Mouse (Mus musculus) hindbrain, embryonic 11.5 days (tissue): Measurements from ENCODE around the gene Ttc22. TPM values are rescaled to one million over a fixed set of nuclear protein-coding genes. Genes with fewer than 3 reads are reported as not detected.
A peak's percentile ranks its signal among the peaks of the same experiment; 100 is the strongest.

Source experiments
- ATAC-seq: fragments of 200-750 bp; cut with Nextera tagmentation; 2 replicates; pipeline ENCODE4 v1.8.0; 2017; ENCODE audit warnings: mild to moderate bottlenecking, moderate TSS enrichment, moderate library complexity; ENCODE audit not compliant: low FRiP score
- DNase-seq: peaks from one replicate; pipeline ENCODE4 v3.0.0-alpha.2; 2015; ENCODE audit warnings: low spot score
- H3K27ac ChIP-seq: fragments of 300-500 bp; sonication (generic); 2 replicates; pipeline ENCODE4 v1.5.1; 2014; ENCODE audit warnings: mild to moderate bottlenecking, low read depth, low read length
- H3K27me3 ChIP-seq: fragments of 300-500 bp; sonication (generic); 2 replicates; pipeline ENCODE4 v1.6.1; 2014; ENCODE audit warnings: mild to moderate bottlenecking, low read length, moderate library complexity, mixed read lengths; ENCODE audit not compliant: control insufficient read depth, insufficient read depth
- H3K36me3 ChIP-seq: fragments of 300-500 bp; sonication (generic); 2 replicates; pipeline ENCODE4 v1.6.1; 2014; ENCODE audit warnings: mild to moderate bottlenecking, low read length, moderate library complexity, mixed read lengths; ENCODE audit not compliant: control insufficient read depth, insufficient read depth
- H3K4me1 ChIP-seq: fragments of 300-500 bp; sonication (generic); replicated peaks from 2 replicates; pipeline ENCODE4 v1.6.1; 2014; ENCODE audit warnings: low read length, mixed read lengths; ENCODE audit not compliant: control insufficient read depth, insufficient read depth
- H3K4me2 ChIP-seq: fragments of 300-500 bp; sonication (generic); replicated peaks from 2 replicates; pipeline ENCODE4 v1.6.1; 2014; ENCODE audit warnings: mild to moderate bottlenecking, low read depth, low read length
- H3K4me3 ChIP-seq: fragments of 300-500 bp; sonication (generic); 2 replicates; pipeline ENCODE4 v1.5.1; 2014; ENCODE audit warnings: low read depth, low read length
- H3K9ac ChIP-seq: fragments of 300-500 bp; sonication (generic); 2 replicates; pipeline ENCODE4 v1.6.1; 2014; ENCODE audit warnings: low read depth, low read length
- H3K9me3 ChIP-seq: fragments of 300-500 bp; sonication (generic); 2 replicates; pipeline ENCODE4 v1.6.1; 2016; ENCODE audit warnings: low read length; ENCODE audit not compliant: control insufficient read depth
- WGBS: fragments of 180-500 bp; shearing (Covaris S2); extraction: QIAGEN DNeasy Blood & Tissue Kit; methylation state at CpG from one replicate; pipeline ENCODE4 v1.1.7; 2014; 5-methylcytosine and 5-hydroxymethylcytosine counted together
- polyA plus RNA-seq: library from polyadenylated mRNA; unstranded; fragments of >200 nt; fragmentation: Nextera tagmentation; extraction: Ambion mirVana; gene quantifications from 2 replicates; pipeline ENCODE4 v1.2.1, GENCODE M21; 2014

Ttc22 gene
- polyA plus RNA-seq, 1 experiment from 2014 or later: 0.08 TPM

DNA sequence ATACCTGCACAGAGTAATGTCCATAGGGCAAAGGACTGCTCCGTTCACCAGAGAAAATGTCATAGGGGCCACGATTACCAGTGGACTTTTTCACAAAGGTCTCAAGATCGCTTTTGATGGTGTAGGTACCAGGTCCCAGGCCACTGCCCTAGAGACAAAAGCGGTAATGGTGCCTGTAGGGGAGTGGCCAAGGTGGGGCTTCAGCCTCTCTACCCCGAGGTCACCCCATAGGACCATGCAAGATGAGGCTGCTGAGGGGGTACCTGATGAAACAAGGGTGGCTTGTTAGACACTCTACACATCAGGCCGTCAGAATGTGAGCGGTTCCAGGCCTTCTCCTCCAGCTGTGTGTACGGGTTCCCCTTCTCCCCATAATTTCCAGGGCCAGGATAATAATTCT, 9.1 kb upstream of the Ttc22 start:
- no peak for DNase-seq
- Histone ChIP-seq H3K27ac (no peak overlapping the region), H3K36me3 (no peaks in the 10 kb centered on the region), H3K27me3 (0 out of 2 replicates have a peak, but pooled peaks cover 2% of the 10 kb centered on the region), H3K4me3 (no peak overlapping the region), H3K9me3 (no peaks in the 10 kb centered on the region), H3K4me1 (peaks cover 2% of the 10 kb centered on the region; the same call in 1 of the 2 replicates), H3K9ac (no peak overlapping the region), H3K4me2 (no peak overlapping the region)
- no peak for ATAC-seq
- 74% methylated on average over 8 of the region's 8 CpGs for WGBS

DNA sequence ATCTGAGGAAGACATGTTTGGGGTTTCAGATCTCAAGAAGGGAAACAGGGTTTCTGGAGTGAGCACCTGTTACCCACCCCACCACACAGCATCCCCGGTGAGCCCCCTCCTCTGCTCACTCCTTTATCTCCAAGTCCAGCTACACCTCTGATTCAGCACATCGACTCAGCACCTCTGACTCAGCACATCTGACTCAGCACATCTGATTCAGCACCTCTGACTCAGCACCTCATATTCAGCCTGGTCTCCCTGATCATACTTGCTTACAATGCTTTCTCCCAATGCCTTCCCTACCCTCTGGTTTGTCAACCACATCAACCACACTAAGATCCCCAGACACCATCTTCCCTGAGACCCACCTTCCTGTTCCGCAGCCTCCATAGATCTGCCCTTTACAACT, 8.7 kb upstream of the Ttc22 start:
- DNase-seq: no peak

DNA sequence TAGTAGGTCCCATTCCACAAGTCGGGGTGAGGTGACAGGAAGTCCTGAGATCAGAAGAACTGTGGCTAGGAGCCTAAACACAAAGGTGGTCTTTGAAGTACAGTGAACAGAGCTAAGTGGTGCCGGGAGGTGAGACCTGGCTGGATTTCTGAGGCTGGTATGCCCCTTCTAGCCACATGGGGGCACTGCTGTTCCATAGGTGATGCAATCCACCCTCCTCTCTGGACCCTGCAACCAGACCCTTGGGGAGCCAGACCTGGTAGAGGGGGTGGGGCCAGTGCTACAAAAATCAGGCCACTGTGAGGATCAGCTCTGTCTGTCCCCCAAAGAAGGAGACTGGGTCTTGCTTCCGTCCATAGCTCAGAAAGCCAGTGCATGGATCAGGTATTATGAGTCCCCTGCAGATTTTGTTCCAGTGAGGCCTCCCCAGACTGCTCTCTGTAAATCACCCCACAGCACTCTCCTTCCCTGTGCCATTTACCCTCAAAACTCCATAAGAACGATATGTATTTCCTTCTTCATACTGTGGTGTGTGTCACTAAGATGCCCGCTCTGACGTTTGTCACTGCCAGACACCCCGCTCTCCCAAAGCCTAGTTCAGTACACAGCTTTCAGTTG, 7.9 kb upstream of the Ttc22 start:
- Histone ChIP-seq H3K27me3 (0 out of 2 replicates have a peak, but pooled peaks cover 2% of the 10 kb centered on the region), H3K9me3 (no peaks in the 10 kb centered on the region), H3K4me2 (no peak overlapping the region), H3K27ac (no peak overlapping the region), H3K4me3 (no peak overlapping the region), H3K36me3 (no peaks in the 10 kb centered on the region), H3K4me1 (peaks cover 2% of the 10 kb centered on the region; the same call in 1 of the 2 replicates), H3K9ac (no peak overlapping the region)
- peak; percentile 86 for DNase-seq
- WGBS: 46% methylated on average over 7 of the region's 7 CpGs
- ATAC-seq: peak; percentile 60; the same call in 1 of the 2 replicates

More for the DNA sequence above, 8.7 kb upstream of the Ttc22 start:
- 74% methylated on average over 3 of the region's 3 CpGs for WGBS
- Histone ChIP-seq H3K4me3 (no peak overlapping the region), H3K36me3 (no peaks in the 10 kb centered on the region), H3K27me3 (0 out of 2 replicates have a peak, but pooled peaks cover 2% of the 10 kb centered on the region), H3K4me1 (peaks cover 2% of the 10 kb centered on the region; the same call in 1 of the 2 replicates), H3K4me2 (no peak overlapping the region), H3K9me3 (no peaks in the 10 kb centered on the region), H3K9ac (no peak overlapping the region), H3K27ac (no peak overlapping the region)
- no peak for ATAC-seq

DNA sequence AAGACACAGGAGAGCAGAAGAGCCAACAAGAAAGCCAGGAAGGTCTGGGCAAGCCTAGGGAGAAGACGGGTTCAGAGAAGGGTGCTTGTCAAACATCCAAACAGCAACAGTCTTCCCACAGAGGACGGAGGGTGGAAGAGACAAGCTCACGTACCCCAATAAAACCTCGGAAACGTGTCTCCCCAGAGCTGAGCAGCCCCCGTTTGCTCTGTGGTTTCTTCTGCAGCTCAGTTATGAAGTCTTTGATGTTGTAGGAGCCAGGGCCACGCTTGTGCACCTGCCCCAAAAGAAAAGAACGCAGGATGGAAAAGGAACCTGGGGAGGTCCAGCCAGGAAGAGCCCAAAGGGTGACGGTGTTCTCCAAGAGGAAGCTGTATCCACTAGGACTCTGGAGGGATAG, 7.4 kb upstream of the Ttc22 start:
- Histone ChIP-seq H3K27me3 (0 out of 2 replicates have a peak, but pooled peaks cover 2% of the 10 kb centered on the region), H3K4me3 (no peak overlapping the region), H3K9me3 (no peaks in the 10 kb centered on the region), H3K4me2 (no peak overlapping the region), H3K27ac (no peak overlapping the region), H3K9ac (no peak overlapping the region), H3K4me1 (peaks cover 2% of the 10 kb centered on the region; the same call in 1 of the 2 replicates), H3K36me3 (no peaks in the 10 kb centered on the region)
- DNase-seq (no peak), ATAC-seq (no peak)
- WGBS: 85% methylated on average over 9 of the region's 9 CpGs

DNA sequence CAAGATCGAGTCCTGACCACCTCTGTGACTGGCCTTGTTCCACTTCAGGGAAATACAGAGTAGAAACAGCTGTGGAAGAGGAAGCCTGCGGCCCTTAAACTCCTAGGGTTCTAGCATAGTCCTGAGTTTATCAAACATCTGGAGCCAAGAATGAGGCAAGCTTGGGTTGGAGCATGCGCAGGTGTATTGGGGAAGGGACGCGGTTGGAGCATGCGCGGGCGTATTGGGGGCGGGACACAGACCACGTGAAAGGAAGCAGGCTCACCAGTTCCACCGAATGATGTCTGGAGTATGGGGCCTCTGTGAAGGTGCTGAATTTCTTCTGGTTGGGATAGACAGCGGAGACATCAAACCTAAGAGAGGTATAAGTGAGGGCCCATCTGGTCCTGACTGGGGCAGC, 6.6 kb upstream of the Ttc22 start:
- H3K36me3 ChIP-seq: no peaks in the 10 kb centered on the region
- no peak overlapping the region for H3K4me2 ChIP-seq
- H3K9ac ChIP-seq: no peak overlapping the region
- ATAC-seq: no peak
- WGBS: 77% methylated on average over 12 of the region's 12 CpGs
- H3K4me3 ChIP-seq: no peak overlapping the region
- peaks cover 2% of the 10 kb centered on the region; the same call in 1 of the 2 replicates for H3K4me1 ChIP-seq
- H3K9me3 ChIP-seq: no peaks in the 10 kb centered on the region
- no peak for DNase-seq
- no peak overlapping the region for H3K27ac ChIP-seq
- 0 out of 2 replicates have a peak, but pooled peaks cover 2% of the 10 kb centered on the region for H3K27me3 ChIP-seq

DNA sequence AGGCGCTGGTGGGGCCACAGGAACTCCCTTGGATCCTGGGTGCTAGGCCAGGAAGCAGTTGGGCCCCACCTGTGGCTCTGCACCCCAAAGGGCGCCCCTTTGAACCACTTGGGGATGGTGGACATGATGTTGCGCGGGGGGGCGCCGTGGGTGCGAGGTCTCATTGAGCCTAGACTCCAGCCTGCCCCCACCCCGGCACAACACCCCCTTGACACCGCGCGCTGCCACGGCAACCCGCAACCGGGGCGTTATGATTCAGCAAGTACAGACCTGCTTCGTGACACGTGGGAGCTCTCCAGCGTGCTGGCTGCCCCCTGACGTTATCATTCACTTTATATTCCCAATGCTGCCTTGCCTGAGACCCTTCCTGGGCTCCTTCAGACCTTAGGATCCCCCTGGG, 5.2 kb upstream of the Ttc22 start, which contains the start of gene Lexm:
TSS of gene Lexm (minus strand) at position 186 of the 400 bp plus-strand sequence.
- no peak within 1 kb of the TSS; the same call in 1 of the 2 replicates for H3K4me3 ChIP-seq
- no peak within 1 kb of the TSS for H3K9ac ChIP-seq
- ATAC-seq (no peak), DNase-seq (peak; percentile 31)
- H3K4me2 ChIP-seq: peak within 1 kb of the TSS; percentile 37
- no peaks in the 10 kb centered on the region for H3K36me3 ChIP-seq
- H3K27ac ChIP-seq: no peak within 1 kb of the TSS
- 1% methylated on average over 18 of the region's 19 CpGs for WGBS
- H3K27me3 ChIP-seq: peaks cover 9% of the 10 kb centered on the region
- no peaks in the 10 kb centered on the region for H3K9me3 ChIP-seq
- H3K4me1 ChIP-seq: peaks cover 2% of the 10 kb centered on the region; the same call in 1 of the 2 replicates

DNA sequence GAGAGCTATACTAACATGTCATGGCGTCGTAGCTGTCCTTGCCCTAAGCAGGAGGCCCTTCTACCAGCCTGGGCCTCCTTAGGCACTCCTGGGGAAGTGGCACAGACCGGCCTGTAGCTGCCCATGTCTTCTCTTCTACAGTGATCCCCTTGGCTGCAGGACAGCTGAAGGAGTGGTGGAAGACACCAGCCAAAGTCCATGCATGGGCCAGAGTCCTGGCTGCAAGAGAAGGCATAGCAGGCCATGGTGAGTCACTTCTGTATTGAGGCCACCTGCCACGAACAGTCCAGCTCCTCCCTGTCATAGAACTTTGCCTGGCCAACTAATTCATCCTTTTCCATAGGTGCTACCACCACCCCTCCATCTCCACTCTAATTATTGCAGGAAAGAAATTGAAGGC, 3.3 kb upstream of the Ttc22 start:
- Histone ChIP-seq H3K27me3 (peaks cover 27% of the 10 kb centered on the region), H3K9me3 (no peaks in the 10 kb centered on the region), H3K9ac (no peak overlapping the region), H3K4me1 (peaks cover 2% of the 10 kb centered on the region; the same call in 1 of the 2 replicates), H3K4me2 (no peak overlapping the region), H3K27ac (no peak overlapping the region), H3K4me3 (no peak overlapping the region), H3K36me3 (no peaks in the 10 kb centered on the region)
- WGBS: 89% methylated on average over 4 of the region's 4 CpGs
- ATAC-seq: no peak
- no peak for DNase-seq

DNA sequence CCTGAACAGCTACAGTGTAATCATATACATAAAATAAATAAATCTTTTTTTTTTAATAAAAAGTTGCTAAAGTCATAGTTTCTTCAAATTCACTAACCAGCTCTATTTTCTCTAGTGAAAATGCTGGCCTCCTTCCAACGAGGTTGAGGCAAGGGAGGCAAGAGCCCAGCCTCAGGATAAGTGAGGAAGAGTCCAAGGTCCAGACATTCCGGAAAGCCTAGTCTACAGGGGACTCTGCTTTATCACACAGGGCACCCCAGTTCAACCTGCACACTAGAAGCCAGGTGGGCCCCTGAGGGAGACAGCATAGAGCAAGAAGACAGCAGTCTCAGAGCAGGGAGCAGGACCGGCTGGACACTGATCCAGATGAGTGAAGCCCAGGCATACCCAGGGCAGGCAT, 804 bp upstream of the Ttc22 start:
- peaks cover 29% of the 10 kb centered on the region for H3K27me3 ChIP-seq
- no peak for DNase-seq

DNA sequence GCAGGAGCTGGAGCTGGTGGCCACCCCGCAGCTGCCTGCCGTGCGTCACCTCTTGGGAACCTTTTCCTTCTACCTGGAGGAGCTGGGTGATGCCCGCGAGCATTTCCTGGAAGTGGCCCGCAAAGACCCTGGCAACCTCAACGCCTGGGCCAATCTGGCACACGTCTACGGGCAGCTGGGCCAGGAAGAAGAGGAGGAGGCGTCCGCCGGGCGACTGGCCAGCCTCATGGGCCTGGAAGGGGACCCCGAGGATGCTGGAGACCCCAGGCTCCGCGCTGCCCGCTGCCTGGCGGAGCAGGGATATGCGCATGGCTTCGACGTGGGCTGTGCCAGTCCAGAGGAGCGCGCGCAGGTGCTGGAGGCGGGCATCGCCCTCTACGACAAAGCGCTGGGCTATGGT, 480 bp downstream of the Ttc22 start:
- 39% methylated on average over 28 of the region's 28 CpGs for WGBS
- no peak overlapping the region for H3K4me3 ChIP-seq
- no peak overlapping the region for H3K27ac ChIP-seq
- H3K4me1 ChIP-seq: no peaks in the 10 kb centered on the region
- H3K4me2 ChIP-seq: no peak overlapping the region
- DNase-seq: no peak
- no peaks in the 10 kb centered on the region for H3K36me3 ChIP-seq
- H3K27me3 ChIP-seq: peaks cover 27% of the 10 kb centered on the region
- H3K9me3 ChIP-seq: no peaks in the 10 kb centered on the region
- ATAC-seq: no peak
- H3K9ac ChIP-seq: no peak overlapping the region

More for the DNA sequence above, 804 bp upstream of the Ttc22 start:
- Histone ChIP-seq H3K4me1 (0 out of 2 replicates have a peak, but pooled peaks cover 2% of the 10 kb centered on the region), H3K36me3 (no peaks in the 10 kb centered on the region), H3K4me3 (no peak overlapping the region), H3K9ac (no peak overlapping the region), H3K27ac (no peak overlapping the region), H3K9me3 (no peaks in the 10 kb centered on the region), H3K4me2 (no peak overlapping the region)
- no peak for ATAC-seq
- 75% methylated on average over 3 of the region's 3 CpGs for WGBS
